Mouse (Mus musculus): ENCODE results near the gene Catip.
"Not testable (repeated sequence)": the region's sequence is repeated elsewhere in the genome, so short reads cannot be mapped to it uniquely, and the experiment has no call there.

Catip gene

GRCm38 (mm10) chr1:74385064-74385463, 23.2 kb downstream of the Catip start:
- DNase-seq (ENCODE audit: low spot score), result no peak

- DNase-seq (ENCODE audit: low spot score), result no peak
Observed at GRCm38 (mm10) chr1:74385531-74385930, 23.6 kb downstream of the Catip start.

- no peak for DNase-seq (ENCODE audit: low spot score)
Observed at GRCm38 (mm10) chr1:74386363-74386713, 24.4 kb downstream of the Catip start.

- DNase-seq (ENCODE audit: low spot score), result peak; percentile 98
Observed at GRCm38 (mm10) chr1:74386714-74387385, 24.9 kb downstream of the Catip start.

- DNase-seq (ENCODE audit: low spot score), result no peak
Observed at GRCm38 (mm10) chr1:74387386-74387988, 25.6 kb downstream of the Catip start.

GRCm38 (mm10) chr1:74388398-74388920, 26.6 kb downstream of the Catip start:
- DNase-seq (ENCODE audit: low spot score), result no peak

GRCm38 (mm10) chr1:74389831-74390286, 28.0 kb downstream of the Catip start:
- peak; percentile 47 for DNase-seq (ENCODE audit: low spot score)

- peak; percentile 62 for DNase-seq (ENCODE audit: low spot score)
Observed at GRCm38 (mm10) chr1:74390287-74390906, 28.5 kb downstream of the Catip start.

- peak; percentile 94 for DNase-seq (ENCODE audit: low spot score)
Observed at GRCm38 (mm10) chr1:74390924-74391748, 29.2 kb downstream of the Catip start, which contains the start of gene Ctdsp1. Gene Ctdsp1 (plus strand): TSS chr1:74391509.

- DNase-seq (ENCODE audit: low spot score), result peak; percentile 90
Observed at GRCm38 (mm10) chr1:74391844-74392441, 30.0 kb downstream of the Catip start.

- peak; percentile 91 for DNase-seq (ENCODE audit: low spot score)
Observed at GRCm38 (mm10) chr1:74392446-74392994, 30.6 kb downstream of the Catip start.

- DNase-seq (ENCODE audit: low spot score), result no peak
Observed at GRCm38 (mm10) chr1:74393010-74393409, 31.1 kb downstream of the Catip start.

GRCm38 (mm10) chr1:74393697-74394096, 31.8 kb downstream of the Catip start:
- no peak for DNase-seq (ENCODE audit: low spot score)

GRCm38 (mm10) chr1:74394311-74394710, 32.4 kb downstream of the Catip start:
- no peak for DNase-seq (ENCODE audit: low spot score)

GRCm38 (mm10) chr1:74394858-74395257, 33.0 kb downstream of the Catip start:
- DNase-seq (ENCODE audit: low spot score), result no peak

GRCm38 (mm10) chr1:74395290-74395689, 33.4 kb downstream of the Catip start:
- no peak for DNase-seq (ENCODE audit: low spot score)

GRCm38 (mm10) chr1:74396456-74397222, 34.7 kb downstream of the Catip start:
- not testable (repeated sequence) for DNase-seq (ENCODE audit: low spot score)

GRCm38 (mm10) chr1:74397268-74397918, 35.5 kb downstream of the Catip start:
- peak; percentile 99 for DNase-seq (ENCODE audit: low spot score)

GRCm38 (mm10) chr1:74397919-74398451, 36.1 kb downstream of the Catip start:
- DNase-seq (ENCODE audit: low spot score), result peak; percentile 78

- no peak for DNase-seq (ENCODE audit: low spot score)
Observed at GRCm38 (mm10) chr1:74400531-74400930, 38.6 kb downstream of the Catip start.
